Mouse (Mus musculus) embryonic facial prominence, embryonic 15.5 days (tissue): ENCODE measurements at regions not wholly inside any gene's neighbourhood (a gene's known extent, or its start where the extent isn't known, plus 50 kb on each side); places are given as distances from the start of the nearest gene placed in this dataset.

Source experiments
- ATAC-seq: fragments of 200-750 bp; cut with Nextera tagmentation; 2 replicates; pipeline ENCODE4 v1.8.0; 2017; ENCODE audit warnings: low read depth, moderate TSS enrichment; ENCODE audit not compliant: insufficient number of reproducible peaks, low FRiP score, low TSS enrichment
- H3K27ac ChIP-seq: fragments of 300-500 bp; sonication (generic); replicated peaks from 2 replicates; pipeline ENCODE4 v1.5.1; 2015; ENCODE audit warnings: mild to moderate bottlenecking, inconsistent platforms
- H3K27me3 ChIP-seq: fragments of 300-500 bp; sonication (generic); 2 replicates; pipeline ENCODE4 v1.6.1; 2015; ENCODE audit warnings: inconsistent platforms
- H3K36me3 ChIP-seq: fragments of 300-500 bp; sonication (generic); 2 replicates; pipeline ENCODE4 v1.6.1; 2015; ENCODE audit warnings: mild to moderate bottlenecking, inconsistent platforms
- H3K4me1 ChIP-seq: fragments of 300-500 bp; sonication (generic); 2 replicates; pipeline ENCODE4 v1.6.1; 2015; ENCODE audit warnings: inconsistent platforms
- H3K4me2 ChIP-seq: fragments of 300-500 bp; sonication (generic); replicated peaks from 2 replicates; pipeline ENCODE4 v1.6.1; 2015; ENCODE audit warnings: mild to moderate bottlenecking, inconsistent platforms
- H3K4me3 ChIP-seq: fragments of 300-500 bp; sonication (generic); replicated peaks from 2 replicates; pipeline ENCODE4 v1.5.1; 2015; ENCODE audit warnings: mild to moderate bottlenecking, inconsistent platforms
- H3K9ac ChIP-seq: fragments of 300-500 bp; sonication (generic); 2 replicates; pipeline ENCODE4 v1.6.1; 2015; ENCODE audit warnings: inconsistent platforms
- H3K9me3 ChIP-seq: fragments of 300-500 bp; sonication (generic); replicated peaks from 2 replicates; pipeline ENCODE4 v1.6.1; 2016; ENCODE audit warnings: inconsistent platforms
- WGBS: fragments of 180-500 bp; shearing (Covaris S2); methylation state at CpG from one replicate; pipeline ENCODE4 v1.1.7; 2015; 5-methylcytosine and 5-hydroxymethylcytosine counted together

- no peak overlapping the region for H3K4me2 ChIP-seq
- peaks cover 8% of the 10 kb centered on the region; the same call in 1 of the 2 replicates for H3K4me1 ChIP-seq
- no peak overlapping the region for H3K9ac ChIP-seq
- no peaks in the 10 kb centered on the region for H3K27me3 ChIP-seq
- no peaks in the 10 kb centered on the region for H3K9me3 ChIP-seq
- no peak for ATAC-seq
- H3K4me3 ChIP-seq: no peak overlapping the region
- H3K36me3 ChIP-seq: no peaks in the 10 kb centered on the region
- H3K27ac ChIP-seq: no peak overlapping the region
- WGBS: 77% methylated on average over 4 of the region's 4 CpGs
These were observed 201.5 kb upstream of the Krr1 start for GRCm38 (mm10) chr10:111771010-111771409.

DNA sequence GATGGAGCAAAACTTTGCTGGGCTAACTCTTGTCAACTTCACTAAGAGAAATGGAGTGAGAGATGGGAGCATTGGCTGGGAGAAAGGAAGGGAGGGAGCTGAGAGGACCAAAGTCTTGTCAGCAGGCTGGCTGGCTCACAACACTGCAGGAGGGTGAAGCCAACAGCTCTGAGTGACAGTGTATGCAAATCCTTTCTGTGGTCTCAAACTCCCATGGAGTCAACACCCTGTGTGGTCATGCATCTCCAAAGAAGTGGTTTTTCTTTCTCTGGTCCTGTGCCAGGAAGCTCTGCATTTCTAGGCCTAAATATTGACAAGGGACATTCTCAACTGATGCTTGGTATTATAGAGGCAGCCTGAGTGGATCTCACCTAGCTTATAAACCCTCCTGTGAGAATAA, 194.9 kb upstream of the Krr1 start:
- Histone ChIP-seq H3K9me3 (no peaks in the 10 kb centered on the region), H3K9ac (no peak overlapping the region), H3K4me3 (no peak overlapping the region), H3K27me3 (no peaks in the 10 kb centered on the region), H3K4me1 (0 out of 2 replicates have a peak, but pooled peaks cover 2% of the 10 kb centered on the region), H3K36me3 (no peaks in the 10 kb centered on the region), H3K27ac (no peak overlapping the region), H3K4me2 (no peak overlapping the region)
- ATAC-seq: 0 out of 2 replicates have a peak, but pooled peaks have one; percentile 54

DNA sequence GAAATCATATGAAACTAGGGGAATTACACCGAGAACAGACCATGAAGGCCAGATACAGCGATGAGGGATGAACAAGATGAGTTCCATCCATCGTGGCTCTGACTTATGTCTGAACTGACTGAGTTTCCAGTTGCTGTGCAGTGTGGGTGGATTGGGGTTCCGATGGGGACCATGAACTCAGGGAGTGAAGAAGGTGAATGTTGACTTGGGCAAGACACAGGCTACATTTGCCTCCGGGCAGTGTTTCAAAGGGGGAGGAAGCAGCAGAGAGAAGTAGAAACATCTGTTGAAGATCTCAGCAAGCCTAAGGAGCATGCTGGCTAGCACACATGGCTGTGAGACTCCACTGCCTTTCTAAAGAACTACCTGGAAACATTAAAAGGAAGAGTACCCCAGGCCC, 194.4 kb upstream of the Krr1 start:
- H3K9ac ChIP-seq: no peak overlapping the region
- no peaks in the 10 kb centered on the region for H3K36me3 ChIP-seq
- WGBS: 50% methylated on average over 5 of the region's 5 CpGs
- no peak for ATAC-seq
- H3K4me2 ChIP-seq: no peak overlapping the region
- H3K4me1 ChIP-seq: 0 out of 2 replicates have a peak, but pooled peaks cover 2% of the 10 kb centered on the region
- H3K27ac ChIP-seq: no peak overlapping the region; the same call in 1 of the 2 replicates
- H3K4me3 ChIP-seq: no peak overlapping the region
- H3K9me3 ChIP-seq: no peaks in the 10 kb centered on the region
- H3K27me3 ChIP-seq: no peaks in the 10 kb centered on the region

- WGBS: 88% methylated on average over 7 of the region's 7 CpGs
- Histone ChIP-seq H3K4me1 (peaks cover 10% of the 10 kb centered on the region), H3K4me2 (no peak overlapping the region), H3K9me3 (no peaks in the 10 kb centered on the region), H3K4me3 (no peak overlapping the region), H3K9ac (no peak overlapping the region), H3K27ac (no peak overlapping the region), H3K27me3 (no peaks in the 10 kb centered on the region), H3K36me3 (no peaks in the 10 kb centered on the region)
- ATAC-seq: no peak
These were observed 192.5 kb upstream of the Krr1 start for GRCm38 (mm10) chr10:111779956-111780355.

DNA sequence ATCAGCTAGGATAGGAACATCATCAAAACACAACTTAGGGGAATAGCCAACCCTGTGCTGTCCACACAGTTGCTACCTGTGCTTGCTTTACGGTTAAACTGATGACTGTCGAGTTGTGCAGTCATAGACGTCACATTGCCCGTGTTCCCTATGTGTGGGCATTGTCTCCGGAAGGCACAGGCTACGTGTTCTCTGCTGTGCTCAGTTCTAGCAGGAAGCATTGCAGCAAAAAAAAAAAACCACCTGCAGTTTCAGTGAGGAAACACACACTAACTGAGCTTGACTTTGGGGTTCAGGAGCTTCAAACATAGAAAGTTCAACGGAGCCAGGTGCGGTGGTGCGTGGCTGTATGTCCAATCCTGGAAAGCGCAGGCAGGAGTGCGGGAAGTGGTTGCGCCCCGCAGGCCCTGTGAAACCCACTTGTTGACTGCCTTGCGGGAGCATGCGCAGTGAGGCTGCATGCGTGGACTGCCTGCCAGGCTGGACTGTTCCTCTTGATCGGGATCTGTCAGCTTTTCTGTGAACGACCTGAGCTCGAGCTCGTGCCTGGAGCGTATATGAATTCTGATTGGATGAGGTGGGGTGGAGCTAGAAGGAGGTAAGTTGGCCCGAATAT, 190.2 kb upstream of the Krr1 start:
- Histone ChIP-seq H3K4me2 (no peak overlapping the region), H3K36me3 (no peaks in the 10 kb centered on the region), H3K27ac (no peak overlapping the region), H3K4me3 (no peak overlapping the region), H3K9ac (no peak overlapping the region), H3K9me3 (no peaks in the 10 kb centered on the region), H3K4me1 (peaks cover 16% of the 10 kb centered on the region), H3K27me3 (no peaks in the 10 kb centered on the region)
- no peak for ATAC-seq
- WGBS: 81% methylated on average over 22 of the region's 22 CpGs

DNA sequence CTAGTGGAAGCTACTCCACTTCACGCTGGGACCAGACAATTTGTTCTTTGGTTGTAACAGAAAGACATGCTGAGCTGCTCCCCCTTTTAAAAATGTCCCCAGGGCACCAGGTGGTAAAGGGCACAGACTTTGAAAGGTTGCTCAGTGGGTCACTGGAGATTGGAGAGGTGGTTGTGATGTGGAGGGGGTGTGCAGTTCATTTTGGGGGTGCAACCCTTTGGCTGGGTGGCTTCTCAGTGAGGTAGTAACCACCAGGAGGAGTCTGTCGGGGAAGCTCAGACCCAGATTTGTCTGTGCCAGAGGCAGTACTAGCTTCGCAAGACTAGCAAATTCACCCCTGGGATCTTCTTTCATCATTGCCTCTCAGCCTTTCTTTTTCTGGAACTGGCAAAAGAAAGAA, 189.0 kb upstream of the Krr1 start:
- ATAC-seq: no peak

DNA sequence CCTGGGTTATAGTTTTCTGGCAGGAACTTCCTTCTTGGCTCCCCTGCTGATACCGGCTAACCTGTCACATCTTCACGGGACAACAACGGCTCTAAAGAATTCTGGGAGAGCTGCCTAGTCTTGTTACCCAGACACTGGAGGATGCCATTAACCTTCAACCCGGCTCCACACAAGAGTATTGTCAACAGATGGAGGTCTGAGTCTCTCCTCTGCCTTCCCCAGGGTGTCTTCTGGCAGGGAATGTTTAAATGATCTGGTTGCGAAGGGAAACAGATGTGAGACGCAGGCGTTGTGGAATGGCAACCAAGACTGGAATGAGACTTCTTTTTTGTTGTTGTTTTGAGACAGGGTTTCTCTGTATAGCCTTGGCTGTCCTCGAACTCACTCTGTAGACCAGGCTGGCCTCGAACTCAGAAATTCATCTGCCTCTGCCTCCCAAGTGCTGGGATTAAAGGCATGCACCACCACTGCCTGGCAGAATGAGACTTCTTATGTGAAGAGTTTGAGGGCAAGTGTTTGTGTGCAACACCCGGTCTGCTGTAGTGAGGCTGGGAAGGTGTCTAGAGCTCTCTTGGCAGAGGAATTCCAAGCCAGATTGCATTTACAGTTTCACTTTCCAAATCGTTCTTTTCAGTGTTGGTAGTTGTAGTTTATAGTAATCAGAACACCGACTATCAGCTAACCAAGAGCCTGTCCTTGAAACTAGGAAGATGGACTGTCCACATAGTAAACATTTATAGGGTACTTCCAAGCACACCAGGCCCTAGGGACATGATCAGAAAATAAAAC, 188.2 kb upstream of the Krr1 start:
- no peak for ATAC-seq
- 41% methylated on average over 12 of the region's 12 CpGs for WGBS
- H3K27me3 ChIP-seq: no peaks in the 10 kb centered on the region

More for the DNA sequence above, 189.0 kb upstream of the Krr1 start:
- H3K4me3 ChIP-seq: no peak overlapping the region
- no peak overlapping the region for H3K4me2 ChIP-seq
- H3K4me1 ChIP-seq: peaks cover 19% of the 10 kb centered on the region
- no peaks in the 10 kb centered on the region for H3K27me3 ChIP-seq
- no peaks in the 10 kb centered on the region for H3K36me3 ChIP-seq
- H3K9ac ChIP-seq: no peak overlapping the region
- H3K9me3 ChIP-seq: no peaks in the 10 kb centered on the region
- no peak overlapping the region for H3K27ac ChIP-seq
- 43% methylated on average over 3 of the region's 3 CpGs for WGBS

GRCm38 (mm10) chr10:111787175-111787574, 185.3 kb upstream of the Krr1 start:
- Histone ChIP-seq H3K4me2 (peak overlapping the region; percentile 28), H3K27ac (peak overlapping the region; percentile 4; the same call in 1 of the 2 replicates), H3K36me3 (no peaks in the 10 kb centered on the region), H3K9me3 (no peaks in the 10 kb centered on the region), H3K9ac (no peak overlapping the region), H3K4me1 (peaks cover 19% of the 10 kb centered on the region), H3K27me3 (no peaks in the 10 kb centered on the region), H3K4me3 (no peak overlapping the region)
- ATAC-seq: peak; percentile 71; the same call in 1 of the 2 replicates
- WGBS: 21% methylated on average over 9 of the region's 9 CpGs

More for the DNA sequence above, 188.2 kb upstream of the Krr1 start:
- Histone ChIP-seq H3K9me3 (no peaks in the 10 kb centered on the region), H3K4me3 (no peak overlapping the region), H3K4me1 (peaks cover 19% of the 10 kb centered on the region), H3K9ac (no peak overlapping the region), H3K27ac (no peak overlapping the region), H3K36me3 (no peaks in the 10 kb centered on the region), H3K4me2 (no peak overlapping the region)

DNA sequence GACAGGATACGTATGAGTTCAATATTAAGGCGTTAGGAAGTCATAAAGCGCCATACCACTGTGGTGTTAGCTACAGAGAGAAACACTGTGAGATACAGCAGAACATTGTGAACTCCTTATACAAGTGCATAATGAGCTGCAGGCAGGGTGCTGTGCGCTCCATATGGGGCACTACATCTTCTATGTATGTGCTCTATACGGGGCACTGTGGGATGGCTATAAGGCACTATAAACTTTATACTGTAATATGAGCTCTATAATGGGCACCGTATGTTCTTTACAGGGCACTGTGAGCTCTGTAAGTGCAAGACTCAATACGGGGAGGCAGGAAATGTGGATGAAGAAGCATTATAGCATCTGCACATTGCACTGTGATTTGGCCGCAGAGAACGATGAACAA, 183.2 kb upstream of the Krr1 start:
- Histone ChIP-seq H3K4me1 (peaks cover 11% of the 10 kb centered on the region; the same call in 1 of the 2 replicates), H3K36me3 (no peaks in the 10 kb centered on the region), H3K4me2 (no peak overlapping the region), H3K4me3 (no peak overlapping the region), H3K27me3 (no peaks in the 10 kb centered on the region), H3K27ac (no peak overlapping the region), H3K9me3 (no peaks in the 10 kb centered on the region), H3K9ac (no peak overlapping the region)
- 70% methylated on average over 9 of the region's 9 CpGs for WGBS
- no peak for ATAC-seq

- Histone ChIP-seq H3K9me3 (no peaks in the 10 kb centered on the region), H3K27ac (no peak overlapping the region), H3K36me3 (no peaks in the 10 kb centered on the region), H3K4me2 (no peak overlapping the region), H3K27me3 (no peaks in the 10 kb centered on the region), H3K4me1 (peaks cover 15% of the 10 kb centered on the region; the same call in 1 of the 2 replicates), H3K9ac (no peak overlapping the region), H3K4me3 (no peak overlapping the region)
- 85% methylated on average over 2 of the region's 2 CpGs for WGBS
- no peak for ATAC-seq
These were observed 181.6 kb upstream of the Krr1 start for GRCm38 (mm10) chr10:111790911-111791310.

- no peak for ATAC-seq
- Histone ChIP-seq H3K27me3 (no peaks in the 10 kb centered on the region), H3K9ac (no peak overlapping the region), H3K36me3 (no peaks in the 10 kb centered on the region), H3K9me3 (no peaks in the 10 kb centered on the region), H3K4me3 (no peak overlapping the region), H3K4me2 (no peak overlapping the region), H3K27ac (no peak overlapping the region), H3K4me1 (peaks cover 22% of the 10 kb centered on the region)
- 72% methylated on average over 5 of the region's 5 CpGs for WGBS
These were observed 177.4 kb upstream of the Krr1 start for GRCm38 (mm10) chr10:111795056-111795455.
